Mouse (Mus musculus): ENCODE measurements around the gene Pym1. TPM values are rescaled to one million over a fixed set of nuclear protein-coding genes. Genes with fewer than 3 reads are reported as not detected.

Pym1 gene
- total and polyA plus RNA-seq, 3 experiments: 52.8 to 84.9 (median 75.6) TPM

- peaks cover 12 to 32% of the 10 kb centered on the region in 2 experiments for H3K36me3 ChIP-seq (replicated peaks in 1 of 2; ENCODE audit: control insufficient read depth in 1 of 2, insufficient read depth in 1 of 2, low read length in 1 of 2)
- in situ Hi-C loops (cut with MboI; ENCODE audit: low pct_ligation_motif_present, low pct_unique_long_range_greater_than_20kb, low sequenced_read_pairs) (no loop called here), dilution Hi-C loops (cut with MboI; ENCODE audit: extremely low pct_ligation_motif_present, extremely low pct_unique_long_range_greater_than_20kb, low sequenced_read_pairs) (no loop called here)
- peak overlapping the region; percentile 64 for H3K9ac ChIP-seq (ENCODE audit: insufficient read depth, low read depth)
- peaks cover 36% of the 10 kb centered on the region for H3K79me2 ChIP-seq (replicated peaks; ENCODE audit: control insufficient read depth, extremely low read depth, insufficient read depth, poor library complexity, severe bottlenecking)
- no peak for DNase-seq (ENCODE audit: extremely low read depth)
- H3K9me3 ChIP-seq (replicated peaks; ENCODE audit: low read length): no peaks in the 10 kb centered on the region
- no peaks in the 10 kb centered on the region for H3K27me3 ChIP-seq (replicated peaks)
- H3K4me2 ChIP-seq (ENCODE audit: insufficient read depth, low read depth, poor library complexity, severe bottlenecking): peak overlapping the region; percentile 88
- peak overlapping the region; percentile 71 to 89 (median 72) for H3K4me3 ChIP-seq (replicated peaks in 1 of 3; ENCODE audit: low read depth in 2 of 3, low read length in 2 of 3, poor library complexity in 1 of 3)
- H3K27ac ChIP-seq (ENCODE audit: insufficient read depth, low read depth): no peak overlapping the region
- no peak for TF ChIP-seq IRF4 (IDR thresholded peaks at IDR 0.05; ENCODE audit: low read depth, low read length)
- no peak for TF ChIP-seq TCF12 (IDR thresholded peaks at IDR 0.05; ENCODE audit: low read depth, low read length)
- no peak for TF ChIP-seq ELF1 (IDR thresholded peaks at IDR 0.05; ENCODE audit: low read depth, low read length)
- TF ChIP-seq ZMIZ1 (IDR thresholded peaks at IDR 0.05; ENCODE audit: low read depth, low read length): no peak
- no peak for TF ChIP-seq USF2 (conservative IDR thresholded peaks at IDR 0.05; ENCODE audit: low read depth, low read length)
- no peak for TF ChIP-seq NRF1 (IDR thresholded peaks at IDR 0.05; ENCODE audit: low read depth, low read length)
- no peak for TF ChIP-seq E2F4 (IDR thresholded peaks at IDR 0.05; ENCODE audit: insufficient replicate concordance, low read depth, low read length)
- no peak for TF ChIP-seq MAX (IDR thresholded peaks at IDR 0.05; ENCODE audit: low read length)
- no peak for TF ChIP-seq EP300 (IDR thresholded peaks at IDR 0.05; ENCODE audit: low read length)
- TF ChIP-seq CTCF (conservative IDR thresholded peaks at IDR 0.05 in 1 of 2, IDR thresholded peaks at IDR 0.05 in 1 of 2; ENCODE audit: low read depth in 2 of 2, low read length in 2 of 2): no peak
- peaks cover 13 to 35% of the 10 kb centered on the region in 2 experiments for H3K4me1 ChIP-seq (ENCODE audit: control insufficient read depth in 1 of 2, insufficient read depth in 2 of 2)
Measured at GRCm38 (mm10) chr10:128806086-128806485, 58.4 kb downstream of the Pym1 start.

GRCm38 (mm10) chr10:128807018-128807417 is 59.3 kb downstream of the Pym1 start:
- Histone ChIP-seq H3K9me3 (replicated peaks; ENCODE audit: low read length) (no peaks in the 10 kb centered on the region), H3K4me3 (replicated peaks in 1 of 3; ENCODE audit: low read depth in 2 of 3, low read length in 2 of 3, poor library complexity in 1 of 3) (peak overlapping the region; percentile 71 to 89 (median 72)), H3K27ac (ENCODE audit: insufficient read depth, low read depth) (no peak overlapping the region; the same call in 1 of the 2 replicates), H3K4me1 (ENCODE audit: control insufficient read depth in 1 of 2, insufficient read depth in 2 of 2) (peaks cover 13 to 35% of the 10 kb centered on the region in 2 experiments), H3K9ac (ENCODE audit: insufficient read depth, low read depth) (peak overlapping the region; percentile 64), H3K79me2 (replicated peaks; ENCODE audit: control insufficient read depth, extremely low read depth, insufficient read depth, poor library complexity, severe bottlenecking) (peaks cover 36% of the 10 kb centered on the region), H3K27me3 (replicated peaks) (no peaks in the 10 kb centered on the region), H3K4me2 (ENCODE audit: insufficient read depth, low read depth, poor library complexity, severe bottlenecking) (peak overlapping the region; percentile 88), H3K36me3 (replicated peaks in 1 of 2; ENCODE audit: control insufficient read depth in 1 of 2, insufficient read depth in 1 of 2, low read length in 1 of 2) (peaks cover 12 to 26% of the 10 kb centered on the region in 2 experiments)
- dilution Hi-C loops (cut with MboI; ENCODE audit: extremely low pct_ligation_motif_present, extremely low pct_unique_long_range_greater_than_20kb, low sequenced_read_pairs): no loop called here
- DNase-seq (ENCODE audit: extremely low read depth): no peak
- TF ChIP-seq CHD1 (IDR thresholded peaks at IDR 0.05; ENCODE audit: low read depth, low read length) (no peak), MAX (IDR thresholded peaks at IDR 0.05; ENCODE audit: low read length) (no peak), USF1 (IDR thresholded peaks at IDR 0.05; ENCODE audit: low read depth, low read length) (no peak), POLR2A (IDR thresholded peaks at IDR 0.05; ENCODE audit: low read depth, low read length) (no peak), MAFK (IDR thresholded peaks at IDR 0.05; ENCODE audit: insufficient replicate concordance, low read length) (no peak), GABPA (IDR thresholded peaks at IDR 0.05; ENCODE audit: insufficient replicate concordance, low read depth, low read length) (no peak), SMC3 (IDR thresholded peaks at IDR 0.05; ENCODE audit: low read depth, low read length) (no peak), IRF4 (IDR thresholded peaks at IDR 0.05; ENCODE audit: low read depth, low read length) (no peak), JUND (conservative IDR thresholded peaks at IDR 0.05; ENCODE audit: low read depth, low read length) (no peak), MXI1 (IDR thresholded peaks at IDR 0.05; ENCODE audit: low read depth, low read length) (no peak), MAZ (IDR thresholded peaks at IDR 0.05; ENCODE audit: low read depth, low read length) (no peak), SIN3A (IDR thresholded peaks at IDR 0.05; ENCODE audit: low read length) (no peak; the same call in 1 of the 2 replicates), MEF2A (IDR thresholded peaks at IDR 0.05; ENCODE audit: borderline replicate concordance, low read depth, low read length) (no peak)
- in situ Hi-C loops (cut with MboI; ENCODE audit: low pct_ligation_motif_present, low pct_unique_long_range_greater_than_20kb, low sequenced_read_pairs): no loop called here

Other genes starting within 250 kb of the Pym1 start
Only the 20 nearest of the 25 such genes appear.
- gene Rpl41, start 198.6 kb upstream of the Pym1 start, total RNA-seq (2012; rRNA removed): 7,686 and 8,549 TPM in 2 replicates
- gene Rpl41, start 198.6 kb upstream of the Pym1 start, total RNA-seq (2014; rRNA removed): 2,395 and 2,709 TPM in 2 replicates
- gene Rpl41, start 198.6 kb upstream of the Pym1 start, polyA plus RNA-seq (2012; ENCODE audit: insufficient read length, low read depth): 6,293 and 8,065 TPM in 2 replicates
- 133 and 166 TPM in 2 replicates for gene Pa2g4, start 181.9 kb upstream of the Pym1 start, total RNA-seq (2012; rRNA removed)
- gene Pa2g4, start 181.9 kb upstream of the Pym1 start, total RNA-seq (2014; rRNA removed): 126 and 129 TPM in 2 replicates
- gene Pa2g4, start 181.9 kb upstream of the Pym1 start, polyA plus RNA-seq (2012; ENCODE audit: insufficient read length, low read depth): 550 and 650 TPM in 2 replicates
- 12.6 and 13.2 TPM in 2 replicates for gene Erbb3, start 158.2 kb upstream of the Pym1 start, total RNA-seq (2012; rRNA removed)
- gene Erbb3, start 158.2 kb upstream of the Pym1 start, total RNA-seq (2014; rRNA removed): 11.3 and 13.0 TPM in 2 replicates
- gene Erbb3, start 158.2 kb upstream of the Pym1 start, polyA plus RNA-seq (2012; ENCODE audit: insufficient read length, low read depth): 7.4 and 7.7 TPM in 2 replicates
- 2,580 and 2,987 TPM in 2 replicates for gene Rps26, start 121.1 kb upstream of the Pym1 start, total RNA-seq (2012; rRNA removed)
- 1,667 and 1,906 TPM in 2 replicates for gene Rps26, start 121.1 kb upstream of the Pym1 start, total RNA-seq (2014; rRNA removed)
- 2,220 and 2,250 TPM in 2 replicates for gene Rps26, start 121.1 kb upstream of the Pym1 start, polyA plus RNA-seq (2012; ENCODE audit: insufficient read length, low read depth)
- gene Ikzf4, start 101.9 kb upstream of the Pym1 start, total RNA-seq (2012; rRNA removed): 0.08 and 0.13 TPM in 2 replicates
- gene Ikzf4, start 101.9 kb upstream of the Pym1 start, total RNA-seq (2014; rRNA removed): 0.09 TPM in 1 of 2 replicates, not detected in the other
- 0.57 and 1.5 TPM in 2 replicates for gene Ikzf4, start 101.9 kb upstream of the Pym1 start, polyA plus RNA-seq (2012; ENCODE audit: insufficient read length, low read depth)
- 8.3 and 10.5 TPM in 2 replicates for gene Suox, start 73.8 kb upstream of the Pym1 start, total RNA-seq (2012; rRNA removed)
- gene Suox, start 73.8 kb upstream of the Pym1 start, total RNA-seq (2014; rRNA removed): 10.9 and 11.4 TPM in 2 replicates
- gene Suox, start 73.8 kb upstream of the Pym1 start, polyA plus RNA-seq (2012; ENCODE audit: insufficient read length, low read depth): 9.0 TPM in 2 replicates
- 22.0 and 27.4 TPM in 2 replicates for gene Rab5b, start 51.6 kb upstream of the Pym1 start, total RNA-seq (2012; rRNA removed)
- 28.9 and 34.4 TPM in 2 replicates for gene Rab5b, start 51.6 kb upstream of the Pym1 start, total RNA-seq (2014; rRNA removed)
- 20.4 and 20.6 TPM in 2 replicates for gene Rab5b, start 51.6 kb upstream of the Pym1 start, polyA plus RNA-seq (2012; ENCODE audit: insufficient read length, low read depth)
- gene Pmel, start 43.7 kb upstream of the Pym1 start, total RNA-seq (2012; rRNA removed): 7.1 and 7.6 TPM in 2 replicates
- gene Pmel, start 43.7 kb upstream of the Pym1 start, total RNA-seq (2014; rRNA removed): 5.3 and 5.5 TPM in 2 replicates
- 8.8 and 9.4 TPM in 2 replicates for gene Pmel, start 43.7 kb upstream of the Pym1 start, polyA plus RNA-seq (2012; ENCODE audit: insufficient read length, low read depth)
- gene Cdk2, start 42.9 kb upstream of the Pym1 start, total RNA-seq (2012; rRNA removed): 38.9 and 47.1 TPM in 2 replicates
- gene Cdk2, start 42.9 kb upstream of the Pym1 start, total RNA-seq (2014; rRNA removed): 79.3 and 86.9 TPM in 2 replicates
- 75.3 and 89.2 TPM in 2 replicates for gene Cdk2, start 42.9 kb upstream of the Pym1 start, polyA plus RNA-seq (2012; ENCODE audit: insufficient read length, low read depth)
- gene Dgka, start 3.0 kb upstream of the Pym1 start, total RNA-seq (2012; rRNA removed): 5.9 and 6.6 TPM in 2 replicates
- gene Dgka, start 3.0 kb upstream of the Pym1 start, total RNA-seq (2014; rRNA removed): 3.4 TPM in 2 replicates
- gene Dgka, start 3.0 kb upstream of the Pym1 start, polyA plus RNA-seq (2012; ENCODE audit: insufficient read length, low read depth): 9.0 and 9.5 TPM in 2 replicates
- gene Mmp19, start 43.0 kb downstream of the Pym1 start, total RNA-seq (2012; rRNA removed): 0.76 and 1.3 TPM in 2 replicates
- 0.39 and 0.50 TPM in 2 replicates for gene Mmp19, start 43.0 kb downstream of the Pym1 start, total RNA-seq (2014; rRNA removed)
- 0.57 and 0.72 TPM in 2 replicates for gene Mmp19, start 43.0 kb downstream of the Pym1 start, polyA plus RNA-seq (2012; ENCODE audit: insufficient read length, low read depth)
- 33.4 and 33.7 TPM in 2 replicates for gene Dnajc14, start 56.2 kb downstream of the Pym1 start, total RNA-seq (2012; rRNA removed)
- 24.8 and 25.3 TPM in 2 replicates for gene Dnajc14, start 56.2 kb downstream of the Pym1 start, total RNA-seq (2014; rRNA removed)
- gene Dnajc14, start 56.2 kb downstream of the Pym1 start, polyA plus RNA-seq (2012; ENCODE audit: insufficient read length, low read depth): 32.6 and 32.8 TPM in 2 replicates
- 1.2 and 2.0 TPM in 2 replicates for gene Tmem198b, start 56.5 kb downstream of the Pym1 start, total RNA-seq (2012; rRNA removed)
- 2.0 and 2.6 TPM in 2 replicates for gene Tmem198b, start 56.5 kb downstream of the Pym1 start, total RNA-seq (2014; rRNA removed)
- 4.5 and 4.7 TPM in 2 replicates for gene Tmem198b, start 56.5 kb downstream of the Pym1 start, polyA plus RNA-seq (2012; ENCODE audit: insufficient read length, low read depth)
- gene Sarnp, start 69.4 kb downstream of the Pym1 start, total RNA-seq (2012; rRNA removed): 75.4 and 94.6 TPM in 2 replicates
- 170 and 198 TPM in 2 replicates for gene Sarnp, start 69.4 kb downstream of the Pym1 start, total RNA-seq (2014; rRNA removed)
- 201 and 283 TPM in 2 replicates for gene Sarnp, start 69.4 kb downstream of the Pym1 start, polyA plus RNA-seq (2012; ENCODE audit: insufficient read length, low read depth)
- gene Ormdl2, start 73.8 kb downstream of the Pym1 start, total RNA-seq (2012; rRNA removed): 56.1 and 73.7 TPM in 2 replicates
- gene Ormdl2, start 73.8 kb downstream of the Pym1 start, total RNA-seq (2014; rRNA removed): 116 and 123 TPM in 2 replicates
- gene Ormdl2, start 73.8 kb downstream of the Pym1 start, polyA plus RNA-seq (2012; ENCODE audit: insufficient read length, low read depth): 52.1 and 65.8 TPM in 2 replicates
- 4.5 and 5.4 TPM in 2 replicates for gene Gdf11, start 143.8 kb downstream of the Pym1 start, total RNA-seq (2012; rRNA removed)
- gene Gdf11, start 143.8 kb downstream of the Pym1 start, total RNA-seq (2014; rRNA removed): 3.4 and 4.3 TPM in 2 replicates
- 7.3 and 7.4 TPM in 2 replicates for gene Gdf11, start 143.8 kb downstream of the Pym1 start, polyA plus RNA-seq (2012; ENCODE audit: insufficient read length, low read depth)
- 0.34 TPM in 1 of 2 replicates, not detected in the other for gene Cd63, start 153.1 kb downstream of the Pym1 start, total RNA-seq (2012; rRNA removed)
- gene Cd63, start 153.1 kb downstream of the Pym1 start, total RNA-seq (2014; rRNA removed): not detected in 2 replicates
- 0.55 TPM in 1 of 2 replicates, not detected in the other for gene Cd63, start 153.1 kb downstream of the Pym1 start, polyA plus RNA-seq (2012; ENCODE audit: insufficient read length, low read depth)
- 2.6 and 4.3 TPM in 2 replicates for gene Rdh5, start 175.0 kb downstream of the Pym1 start, total RNA-seq (2012; rRNA removed)
- gene Rdh5, start 175.0 kb downstream of the Pym1 start, total RNA-seq (2014; rRNA removed): 3.8 and 5.2 TPM in 2 replicates
- 4.6 and 6.2 TPM in 2 replicates for gene Rdh5, start 175.0 kb downstream of the Pym1 start, polyA plus RNA-seq (2012; ENCODE audit: insufficient read length, low read depth)
- 67.8 and 74.4 TPM in 2 replicates for gene Bloc1s1, start 176.1 kb downstream of the Pym1 start, total RNA-seq (2012; rRNA removed)
- 33.6 and 34.1 TPM in 2 replicates for gene Bloc1s1, start 176.1 kb downstream of the Pym1 start, total RNA-seq (2014; rRNA removed)
- 37.1 and 46.9 TPM in 2 replicates for gene Bloc1s1, start 176.1 kb downstream of the Pym1 start, polyA plus RNA-seq (2012; ENCODE audit: insufficient read length, low read depth)
- 0.34 and 0.64 TPM in 2 replicates for gene Itga7, start 185.9 kb downstream of the Pym1 start, total RNA-seq (2012; rRNA removed)
- 0.14 and 0.55 TPM in 2 replicates for gene Itga7, start 185.9 kb downstream of the Pym1 start, total RNA-seq (2014; rRNA removed)
- gene Itga7, start 185.9 kb downstream of the Pym1 start, polyA plus RNA-seq (2012; ENCODE audit: insufficient read length, low read depth): 0.63 and 0.74 TPM in 2 replicates